Mouse (Mus musculus) heart, postnatal 10 days (tissue): ENCODE measurements at regions not wholly inside any gene's neighbourhood (a gene's known extent, or its start where the extent isn't known, plus 50 kb on each side); places are given as distances from the start of the nearest gene placed in this dataset.
A peak's percentile ranks its signal among the peaks of the same experiment; 100 is the strongest.

Experiments
- DNase-seq, 2 experiments: peaks; one replicate each; pipeline ENCODE4 v3.0.0; 2021
- intact Hi-C: fragments of 180-260 bp; cut with DNase I; formaldehyde crosslinking; loops from one replicate; pipeline ENCODE4 v1.15.1; 2025

DNA sequence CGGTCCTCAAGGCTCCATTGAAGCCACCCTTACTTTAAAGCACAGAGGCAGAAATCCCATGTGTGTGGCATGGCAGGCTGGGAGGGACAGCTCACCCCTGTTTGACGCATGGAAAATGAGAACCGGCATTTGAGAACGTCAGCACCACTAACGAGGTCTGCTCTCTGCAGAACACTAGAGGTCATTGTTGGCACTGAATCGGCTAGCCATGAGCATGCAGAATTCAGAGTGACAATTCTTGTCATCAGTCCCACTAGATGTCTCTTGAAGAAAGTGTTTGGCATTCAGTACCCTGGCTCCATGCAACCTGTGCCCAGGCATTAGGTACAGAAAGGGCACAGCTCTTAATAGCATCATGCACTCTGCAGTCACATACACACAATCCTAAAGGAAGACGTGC, 139.3 kb downstream of the Cand1 start:
- DNase-seq, result peak; percentile 48 to 53
- intact Hi-C loops, result loop anchor here (2.0 kb wide), 1 partner anchor 262 kb away; no protein-coding TSS in a partner anchor

- intact Hi-C loops, result no loop called here
- no peak for DNase-seq
Observed at GRCm38 (mm10) chr10:119099092-119099792, 140.6 kb downstream of the Cand1 start.

DNA sequence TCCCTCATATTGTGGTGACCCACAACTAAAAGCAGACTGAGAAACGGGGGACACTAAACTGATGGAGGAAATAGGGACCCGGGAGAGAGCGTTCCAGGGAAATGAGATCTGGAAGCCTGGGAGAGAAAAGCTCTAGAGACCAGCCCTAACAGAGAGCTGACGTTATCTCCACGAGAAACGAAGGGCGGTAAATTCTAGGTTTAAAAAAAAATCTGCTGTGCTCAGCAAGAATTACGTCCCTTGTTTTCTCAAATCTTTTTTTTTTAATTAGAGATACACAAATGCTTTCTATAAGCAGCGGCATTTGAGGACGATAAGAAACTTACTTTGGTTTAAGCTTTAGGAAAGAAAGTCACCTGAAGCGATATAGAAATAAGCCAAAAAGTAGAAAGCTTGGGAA, 145.7 kb downstream of the Cand1 start:
- DNase-seq, result no peak
- intact Hi-C loops, result no loop called here

- no peak for DNase-seq
- intact Hi-C loops, result no loop called here
Observed at GRCm38 (mm10) chr10:119087886-119088285, 152.0 kb downstream of the Cand1 start.

GRCm38 (mm10) chr10:119087071-119087665, 152.7 kb downstream of the Cand1 start:
- no peak for DNase-seq
- intact Hi-C loops, result no loop called here

- intact Hi-C loops, result no loop called here
- DNase-seq, result no peak
Observed at GRCm38 (mm10) chr10:119086450-119086849, 153.4 kb downstream of the Cand1 start.

GRCm38 (mm10) chr10:119083431-119083830, 156.4 kb downstream of the Cand1 start:
- intact Hi-C loops, result no loop called here
- no peak for DNase-seq

- intact Hi-C loops, result no loop called here
- DNase-seq, result no peak
Observed at GRCm38 (mm10) chr10:119082861-119083260, 157.0 kb downstream of the Cand1 start.

DNA sequence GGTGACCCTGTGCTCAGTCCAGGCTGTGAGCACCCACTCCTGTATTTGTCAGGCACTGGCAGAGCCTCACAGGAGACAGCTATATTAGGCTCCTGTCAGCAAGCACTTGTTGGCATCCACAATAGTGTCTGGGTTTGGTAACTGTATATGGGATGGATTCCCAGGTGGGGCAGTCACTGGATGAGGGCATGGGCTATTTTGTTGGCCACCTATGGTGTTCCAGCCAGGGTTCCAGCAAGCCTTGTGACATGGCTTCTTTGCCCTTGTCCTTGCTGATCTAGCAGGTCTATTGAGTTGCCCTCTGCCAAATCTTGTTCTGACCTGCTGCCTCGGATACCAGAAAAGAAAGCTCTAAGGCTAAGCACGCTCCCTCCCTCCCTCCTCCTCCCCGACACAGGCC, 158.1 kb downstream of the Cand1 start:
- DNase-seq, result peak in 1 of 2 experiments; percentile 72
- intact Hi-C loops, result loop anchor here (2.0 kb wide), 1 partner anchor 711 kb away; no protein-coding TSS in a partner anchor

- intact Hi-C loops, result loop anchor here (5.0 kb wide), 2 partner anchors 204 to 634 kb away; partner anchors contain the start of genes Dyrk2 and Ifng
- no peak for DNase-seq
Observed at GRCm38 (mm10) chr10:119076100-119076566, 163.7 kb downstream of the Cand1 start.

DNA sequence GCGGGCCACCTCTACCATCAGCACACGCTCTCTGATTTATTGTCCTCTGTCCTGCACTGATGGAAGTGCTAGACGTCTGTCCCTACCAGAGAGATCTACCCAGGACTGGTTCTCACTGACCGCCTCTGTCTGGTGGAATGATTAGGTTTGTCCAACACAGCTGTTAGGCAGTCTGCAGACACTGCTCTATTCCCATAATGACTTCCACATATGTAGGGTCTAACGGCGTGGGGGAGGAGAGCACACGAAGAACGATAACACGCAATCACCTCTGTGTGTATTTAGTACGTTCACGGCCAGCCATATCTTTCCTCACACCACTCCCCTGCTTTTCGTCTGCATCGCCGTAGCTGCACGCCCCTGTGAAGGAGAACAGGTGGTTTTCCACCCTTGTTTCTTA, 165.0 kb downstream of the Cand1 start:
- intact Hi-C loops, result loop anchor here (5.0 kb wide), 2 partner anchors 203 to 633 kb away; partner anchors contain the start of genes Dyrk2 and Ifng
- DNase-seq, result no peak

DNA sequence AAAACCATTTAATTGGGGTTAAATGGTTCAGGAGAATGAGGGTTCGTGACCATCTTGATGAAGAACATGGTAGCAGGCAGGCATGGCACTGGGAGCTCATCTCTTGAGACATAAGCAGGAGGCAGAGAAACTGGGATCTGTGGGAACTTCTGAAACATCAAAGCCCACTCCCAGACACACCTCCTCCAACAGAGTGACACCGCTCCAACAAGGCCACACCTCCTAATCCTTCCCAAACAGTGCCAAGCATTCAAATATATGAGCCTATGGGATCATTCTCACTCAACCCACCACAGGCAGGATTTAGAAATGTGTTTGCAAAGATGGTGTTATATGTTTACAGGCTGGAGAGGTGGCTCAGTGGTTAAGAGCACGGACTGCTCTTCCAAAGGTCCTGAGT, 165.9 kb downstream of the Cand1 start:
- no peak for DNase-seq
- intact Hi-C loops, result no loop called here

DNA sequence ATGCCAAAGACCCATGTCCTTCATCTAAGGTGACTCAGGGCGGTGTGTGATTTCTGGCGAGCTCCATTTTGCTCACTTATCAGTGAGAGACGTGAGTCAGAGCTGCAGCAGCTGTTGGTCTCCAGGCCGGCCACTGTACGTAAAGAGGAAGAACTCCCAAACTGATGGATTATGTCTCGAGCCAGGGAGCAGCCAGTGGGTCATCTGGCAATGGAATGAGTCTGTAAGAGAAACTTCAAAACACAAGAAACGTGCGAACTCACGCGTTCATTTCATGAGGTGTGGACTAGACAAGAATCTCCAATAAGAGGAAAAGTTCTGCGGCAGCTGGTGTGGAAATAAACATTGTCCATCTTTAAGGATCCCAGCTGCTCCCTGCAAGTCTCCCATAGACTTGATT, 170.4 kb downstream of the Cand1 start:
- intact Hi-C loops, result no loop called here
- DNase-seq, result peak in 1 of 2 experiments; percentile 42

DNA sequence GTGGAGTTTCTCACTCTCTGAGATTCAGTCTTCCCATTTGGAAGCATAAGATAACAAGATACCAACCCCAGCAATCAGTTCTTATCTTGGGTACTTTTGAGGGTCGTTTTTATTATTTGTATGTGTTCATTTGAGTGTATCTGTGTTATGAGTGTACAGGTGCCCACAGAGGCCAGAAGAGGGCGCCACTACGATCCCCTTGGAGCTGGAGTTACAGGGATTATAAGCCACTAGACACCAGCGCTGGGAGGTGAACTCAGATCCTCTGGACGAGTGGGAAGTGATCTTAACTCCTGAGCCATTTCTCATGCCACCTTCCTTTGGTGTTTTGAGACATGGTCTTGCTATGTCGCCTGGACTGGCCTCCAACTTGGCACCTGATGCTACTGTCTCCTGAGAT, 172.0 kb downstream of the Cand1 start:
- intact Hi-C loops, result no loop called here
- DNase-seq, result no peak

- intact Hi-C loops, result no loop called here
- DNase-seq, result no peak
Observed at GRCm38 (mm10) chr10:119067366-119067765, 172.5 kb downstream of the Cand1 start.

GRCm38 (mm10) chr10:119065974-119066373, 173.9 kb downstream of the Cand1 start:
- peak; percentile 74 to 84 for DNase-seq
- intact Hi-C loops, result loop anchor here (2.0 kb wide), 2 partner anchors 197 to 265 kb away; no protein-coding TSS in a partner anchor

DNA sequence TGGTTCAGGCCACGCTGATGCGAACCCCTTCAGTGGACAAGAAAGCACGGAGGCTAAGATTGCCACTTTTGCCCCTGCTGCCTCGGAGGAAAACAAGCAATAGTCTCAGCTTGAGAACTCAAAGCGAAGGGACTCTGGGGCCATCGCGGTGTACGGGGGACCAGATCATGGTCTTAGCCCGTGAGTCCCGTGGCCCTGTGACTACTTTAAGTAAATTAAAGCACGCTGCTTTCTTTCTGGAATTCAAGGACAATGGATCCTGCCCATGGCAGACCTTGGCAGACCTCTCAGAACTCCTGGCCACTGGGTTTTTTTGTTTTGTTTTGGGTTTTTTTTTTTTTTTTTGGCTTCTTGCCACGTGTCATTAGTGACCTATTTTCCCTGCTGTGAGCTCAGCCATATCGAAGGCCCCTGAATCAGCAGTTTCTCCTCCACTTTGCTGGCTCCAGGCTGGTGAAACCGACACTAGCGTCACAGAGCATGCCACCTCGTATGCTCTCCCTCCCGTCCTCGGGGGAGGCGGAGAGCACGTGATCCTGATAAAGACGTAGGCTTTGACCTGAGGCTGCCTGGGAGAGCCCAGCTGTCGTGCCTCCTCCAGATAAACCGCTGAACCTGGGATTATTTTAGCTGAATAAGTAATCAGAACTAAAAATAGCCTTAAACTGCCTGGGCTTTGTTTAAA, 174.6 kb downstream of the Cand1 start:
- intact Hi-C loops, result loop anchor here (2.0 kb wide), 2 partner anchors 196 to 264 kb away; no protein-coding TSS in a partner anchor
- peak; percentile 79 to 84 for DNase-seq

GRCm38 (mm10) chr10:119064218-119064617, 175.6 kb downstream of the Cand1 start:
- no peak for DNase-seq
- intact Hi-C loops, result loop anchor here (2.0 kb wide), 2 partner anchors 195 to 263 kb away; no protein-coding TSS in a partner anchor

DNA sequence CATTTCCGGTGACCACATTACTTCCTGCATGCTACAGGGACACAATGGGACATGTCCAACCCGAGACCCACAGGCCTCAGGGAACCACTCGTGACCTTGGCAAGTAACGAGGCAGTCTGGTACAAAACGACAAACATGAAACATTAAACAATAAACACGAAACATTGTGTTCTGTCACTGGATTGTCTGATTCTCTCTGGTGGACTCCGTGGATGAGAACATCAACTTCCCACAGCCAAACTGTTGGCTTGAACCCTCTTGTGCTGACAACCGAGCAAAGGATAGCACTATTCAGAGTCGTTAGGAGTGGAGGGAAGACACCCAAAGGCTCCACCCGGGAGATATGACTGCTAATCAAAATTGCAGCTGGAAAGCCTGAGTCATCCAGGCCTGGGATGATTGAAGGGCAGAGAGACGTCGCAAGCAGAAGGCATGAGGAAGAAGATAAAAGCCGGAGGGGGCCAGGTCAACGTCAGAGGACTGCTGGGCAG, 176.6 kb downstream of the Cand1 start:
- intact Hi-C loops, result no loop called here
- DNase-seq, result peak in 1 of 2 experiments; percentile 59

DNA sequence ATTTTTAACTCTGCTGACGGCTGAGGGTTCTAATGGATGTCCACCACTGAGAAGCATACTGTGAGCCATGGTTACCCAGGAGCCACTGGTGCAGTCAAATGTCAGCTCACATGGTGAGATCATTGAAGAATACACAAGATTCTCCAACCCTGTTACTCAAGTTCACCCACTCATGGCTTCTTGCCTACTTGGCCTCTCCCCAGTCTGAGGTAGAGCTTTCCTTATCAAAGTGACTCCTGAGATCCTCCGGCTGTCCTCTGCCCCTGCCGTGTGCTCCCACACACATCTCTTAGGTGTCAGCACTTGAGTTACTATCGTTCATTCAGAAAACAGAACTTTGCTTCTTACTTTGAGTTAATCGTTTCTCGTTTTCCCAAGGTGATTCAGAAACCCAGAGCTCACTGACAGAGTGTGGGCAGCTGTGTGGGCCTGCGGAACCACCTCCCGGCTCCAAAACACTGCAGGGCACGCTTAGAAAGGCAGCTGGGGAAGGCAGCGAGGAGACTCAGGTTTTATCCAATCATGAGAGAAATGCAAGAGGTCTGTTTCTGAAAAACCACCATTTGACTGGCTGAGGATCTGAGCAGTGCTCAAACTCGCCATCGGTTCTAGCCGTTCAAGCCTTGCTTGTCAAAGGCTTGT, 177.8 kb downstream of the Cand1 start:
- intact Hi-C loops, result no loop called here

More for the DNA sequence above, 177.8 kb downstream of the Cand1 start:
- peak; percentile 43 to 53 for DNase-seq
